Mouse (Mus musculus) left cerebral cortex, postnatal 14 days (tissue): ENCODE measurements at regions not wholly inside any gene's neighbourhood (a gene's known extent, or its start where the extent isn't known, plus 50 kb on each side); places are given as distances from the start of the nearest gene placed in this dataset.

ENCODE experiments used
- DNase-seq, 2 experiments: peaks; one replicate each; pipeline ENCODE4 v3.0.0; 2021 to 2022; ENCODE audit warnings: low spot score in 2 of 2, mixed read lengths in 1 of 2
- intact Hi-C: fragments of 180-260 bp; cut with DNase I; formaldehyde crosslinking; loops from one replicate; pipeline ENCODE4 v1.15.1; 2025

GRCm38 (mm10) chr17:65056059-65056458 lies 220.2 kb upstream of the 4930583I09Rik start:
- intact Hi-C loops, result no loop called here
- no peak for DNase-seq

- intact Hi-C loops, result no loop called here
- DNase-seq, result peak in 1 of 2 experiments; percentile 3
These were observed 214.1 kb upstream of the 4930583I09Rik start for GRCm38 (mm10) chr17:65049860-65050482.

DNA sequence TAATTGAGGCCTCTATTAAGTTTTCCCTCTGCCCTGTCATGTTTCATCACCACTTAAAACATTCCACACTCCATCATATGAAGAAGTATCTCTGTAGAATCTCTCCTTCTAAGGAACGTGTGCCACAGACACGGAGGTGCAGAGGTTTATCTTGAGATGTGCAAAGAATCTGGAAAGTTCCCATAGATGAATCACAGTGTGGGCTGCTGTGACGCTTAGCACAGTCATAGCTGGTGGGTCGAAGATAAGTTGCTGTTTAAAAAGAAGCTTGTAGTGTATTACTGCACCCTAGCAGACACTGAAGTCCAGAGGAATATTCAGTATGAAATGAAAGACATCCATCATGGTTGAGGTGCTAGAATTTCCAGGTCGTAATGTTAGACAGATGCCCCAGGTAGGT lies 179.9 kb upstream of the 4930583I09Rik start:
- intact Hi-C loops, result no loop called here
- peak; percentile 6 to 14 for DNase-seq

DNA sequence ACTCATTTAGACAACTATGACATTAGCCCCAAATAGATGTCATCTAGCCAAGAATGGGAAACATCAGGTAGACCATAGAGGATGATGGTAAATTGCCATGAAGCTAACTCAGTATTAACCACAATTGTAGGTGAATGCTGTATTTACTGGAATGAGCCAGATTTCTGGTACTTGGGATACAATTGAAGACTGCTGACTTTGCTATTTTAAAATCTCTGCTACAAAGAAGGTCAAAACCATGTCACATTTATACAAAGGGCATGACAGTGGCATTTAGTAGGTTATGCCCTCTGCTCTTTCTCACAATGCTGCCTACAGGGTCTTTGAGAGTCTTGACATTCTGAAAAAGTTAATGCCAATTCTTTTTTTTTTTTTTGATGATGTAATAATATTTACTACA lies 178.8 kb upstream of the 4930583I09Rik start:
- intact Hi-C loops, result no loop called here
- DNase-seq, result no peak

DNA sequence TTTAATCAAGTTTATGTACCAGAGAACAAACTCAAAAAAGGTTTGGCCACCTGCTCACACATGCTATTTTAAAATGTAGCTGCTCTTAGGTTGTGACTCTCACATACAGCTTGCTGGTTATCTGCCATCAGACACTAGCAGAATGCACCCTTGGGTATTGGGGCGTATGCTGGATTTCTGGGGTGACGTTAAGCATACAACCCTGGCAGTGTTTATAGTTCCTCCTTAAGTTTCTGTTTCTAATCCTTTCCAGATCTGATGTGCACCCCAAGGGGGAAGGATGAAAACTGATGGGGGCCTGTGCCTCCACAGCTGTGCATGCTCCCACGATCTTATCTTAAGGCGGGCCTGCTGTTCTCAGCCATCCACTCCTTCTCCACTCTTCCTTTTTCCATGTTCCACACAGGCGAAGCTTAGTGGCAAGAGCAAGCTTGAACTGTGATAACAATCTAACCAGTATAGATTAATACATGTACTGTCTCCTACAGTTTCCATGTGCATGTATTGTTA lies 164.8 kb upstream of the 4930583I09Rik start:
- no peak for DNase-seq
- intact Hi-C loops, result no loop called here

- intact Hi-C loops, result no loop called here
- DNase-seq, result no peak
These were observed 158.6 kb upstream of the 4930583I09Rik start for GRCm38 (mm10) chr17:64994483-64994882.

DNA sequence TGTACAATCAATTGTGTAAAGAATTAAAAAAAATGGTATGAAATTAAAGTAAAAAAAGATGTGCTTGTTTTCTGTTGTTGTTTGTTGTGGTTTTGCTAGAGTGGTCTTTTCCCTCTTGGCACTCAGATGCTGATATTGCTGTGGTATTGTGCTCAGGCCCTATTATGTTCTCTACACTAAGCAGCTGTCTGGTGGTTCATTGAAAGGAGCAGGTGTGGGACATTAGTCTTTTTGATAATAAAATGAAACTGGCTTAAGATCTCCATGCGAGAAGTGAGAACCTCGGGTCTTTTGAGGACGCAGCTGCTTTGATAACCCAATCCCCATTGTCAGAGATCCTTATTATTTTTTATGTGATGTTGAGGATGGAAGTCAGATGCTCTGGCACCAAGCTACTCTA lies 155.4 kb upstream of the 4930583I09Rik start:
- DNase-seq, result no peak
- intact Hi-C loops, result no loop called here

- no peak for DNase-seq
- intact Hi-C loops, result no loop called here
These were observed 148.6 kb upstream of the 4930583I09Rik start for GRCm38 (mm10) chr17:64984276-64985011.

- intact Hi-C loops, result no loop called here
- no peak for DNase-seq
These were observed 147.6 kb upstream of the 4930583I09Rik start for GRCm38 (mm10) chr17:64983480-64983879.

GRCm38 (mm10) chr17:64964153-64964552 lies 128.3 kb upstream of the 4930583I09Rik start:
- intact Hi-C loops, result no loop called here
- DNase-seq, result no peak

DNA sequence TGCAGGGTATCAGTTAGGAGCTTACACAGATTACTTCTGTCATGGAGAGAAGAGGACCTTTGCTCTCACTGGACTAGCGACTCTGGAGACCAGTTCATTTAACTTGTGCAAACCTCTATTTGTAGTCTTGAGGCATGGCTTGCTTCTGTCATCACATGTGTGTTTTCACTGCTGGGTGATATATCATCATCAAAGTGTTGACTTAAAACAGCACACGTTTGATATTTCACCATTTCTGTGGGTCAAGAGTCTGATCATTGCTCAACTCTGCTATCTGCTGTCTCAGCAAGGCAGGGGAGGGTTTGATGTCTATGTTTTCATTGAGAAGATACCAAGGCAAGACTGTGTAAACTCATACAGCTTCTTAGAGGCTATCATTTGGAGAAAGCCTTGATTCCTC lies 126.0 kb upstream of the 4930583I09Rik start:
- intact Hi-C loops, result no loop called here
- no peak for DNase-seq

DNA sequence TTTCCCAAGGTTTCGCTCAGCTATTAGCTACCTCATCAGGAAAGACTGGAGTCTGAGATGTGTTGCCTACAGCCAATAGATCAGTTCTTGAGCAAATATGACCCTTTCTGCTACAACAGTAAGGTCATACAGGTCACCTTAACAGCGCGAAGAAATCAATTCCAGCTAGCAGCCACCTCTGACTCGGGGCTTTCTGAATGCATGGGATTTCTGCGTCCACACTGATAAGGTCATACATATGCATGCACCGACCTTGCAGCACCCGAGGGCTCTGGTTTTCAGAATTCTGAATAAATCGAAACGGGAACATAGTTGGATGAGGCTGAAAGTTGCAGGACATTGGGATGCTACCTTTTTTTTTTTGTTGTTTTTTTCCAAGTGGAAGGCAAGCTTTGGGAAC lies 121.6 kb upstream of the 4930583I09Rik start:
- no peak for DNase-seq
- intact Hi-C loops, result no loop called here

- intact Hi-C loops, result no loop called here
- DNase-seq, result peak; percentile 24 to 29
These were observed 120.6 kb upstream of the 4930583I09Rik start for GRCm38 (mm10) chr17:64956506-64956905.

GRCm38 (mm10) chr17:64953275-64953674 lies 117.4 kb upstream of the 4930583I09Rik start:
- DNase-seq, result no peak
- intact Hi-C loops, result no loop called here

- intact Hi-C loops, result no loop called here
- peak; percentile 20 to 26 for DNase-seq
These were observed 115.7 kb upstream of the 4930583I09Rik start for GRCm38 (mm10) chr17:64951625-64951940.

DNA sequence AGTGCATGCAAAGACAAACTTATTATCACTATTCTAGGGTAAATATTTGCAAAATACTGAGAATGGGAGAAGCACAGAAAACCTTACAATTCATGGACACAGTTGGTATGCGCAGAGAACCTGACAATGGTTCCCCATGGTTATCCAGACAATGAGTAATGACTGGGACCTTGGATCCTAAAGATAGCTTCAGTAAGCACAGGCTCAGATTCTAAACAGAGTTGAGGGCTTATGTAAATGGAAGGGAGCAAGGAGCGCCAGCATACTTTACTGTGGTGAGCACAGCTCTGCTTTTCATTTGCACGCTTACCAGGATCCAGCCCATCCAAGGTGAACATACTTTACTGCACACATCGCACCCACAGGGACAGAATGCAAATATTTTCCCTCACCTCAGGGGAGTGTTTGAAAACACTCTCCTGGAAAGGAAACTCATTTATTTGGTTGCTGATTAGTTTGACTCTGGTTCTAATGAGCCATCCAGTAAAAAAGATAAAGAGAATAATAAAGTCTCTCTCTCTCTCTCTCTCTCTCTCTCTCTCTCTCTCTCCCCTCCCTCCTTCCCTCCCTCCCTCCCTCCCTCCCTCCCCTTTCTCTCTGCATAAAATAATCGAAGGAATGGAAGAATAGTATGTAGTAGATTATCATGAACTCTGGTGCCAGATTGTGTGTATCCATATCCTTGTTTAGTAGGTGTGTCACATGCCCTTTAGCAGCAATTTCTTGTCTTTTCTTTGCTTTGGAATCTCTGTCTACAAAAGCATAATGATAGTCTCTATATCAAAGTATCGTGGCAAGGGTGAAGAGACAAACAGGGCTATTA lies 115.1 kb upstream of the 4930583I09Rik start:
- DNase-seq, result no peak
- intact Hi-C loops, result no loop called here

- intact Hi-C loops, result no loop called here
- DNase-seq, result no peak
These were observed 107.3 kb upstream of the 4930583I09Rik start for GRCm38 (mm10) chr17:64943213-64943612.

- intact Hi-C loops, result no loop called here
- no peak for DNase-seq
These were observed 105.7 kb upstream of the 4930583I09Rik start for GRCm38 (mm10) chr17:64941555-64941954.

DNA sequence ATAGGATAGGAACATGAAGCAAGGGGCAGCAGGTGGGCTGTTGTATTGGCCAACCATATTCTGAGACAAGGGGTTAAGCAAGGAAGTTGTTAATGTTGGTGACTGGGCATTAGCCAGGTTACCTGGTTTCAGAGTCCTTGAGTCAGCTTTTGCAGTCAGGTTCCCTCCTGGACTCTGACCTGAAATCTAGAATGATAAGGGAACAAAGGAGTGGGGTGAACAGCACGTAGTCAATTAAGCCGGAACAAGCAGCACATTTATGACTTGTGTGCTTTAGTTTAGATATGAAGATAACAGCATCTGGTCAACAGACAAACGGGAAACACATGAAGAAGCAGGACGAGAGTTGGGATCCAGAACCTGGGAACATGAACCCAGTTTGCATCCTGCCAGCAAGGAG lies 99.8 kb upstream of the 4930583I09Rik start:
- DNase-seq, result no peak
- intact Hi-C loops, result no loop called here

GRCm38 (mm10) chr17:64934411-64934810 lies 98.5 kb upstream of the 4930583I09Rik start:
- intact Hi-C loops, result no loop called here
- no peak for DNase-seq
